Mouse (Mus musculus) NIH3T3 (cell line): Measurements from ENCODE around the gene Ttc3.
"Not testable (repeated sequence)": the region's sequence is repeated elsewhere in the genome, so short reads cannot be mapped to it uniquely, and the experiment has no call there.

Experiments
- DNase-seq: peaks from one replicate; pipeline ENCODE4 v3.0.0-alpha.2; 2012; ENCODE audit warnings: low read depth

Ttc3 gene

GRCm38 (mm10) chr16:94370173-94370914 lies at the start of gene Ttc3:
TSS of gene Ttc3 (plus strand) at chr16:94370618.
- peak; percentile 96 for DNase-seq

GRCm38 (mm10) chr16:94323681-94324080 lies 46.7 kb upstream of the Ttc3 start:
- DNase-seq = no peak

GRCm38 (mm10) chr16:94326008-94326407 lies 44.4 kb upstream of the Ttc3 start:
- DNase-seq = no peak

- no peak for DNase-seq
These were observed 42.4 kb upstream of the Ttc3 start, which contains the start of gene Ripply3 for GRCm38 (mm10) chr16:94327781-94328711. TSS of gene Ripply3 (plus strand) at chr16:94328420.

- DNase-seq = no peak
These were observed 41.2 kb upstream of the Ttc3 start for GRCm38 (mm10) chr16:94328881-94329867.

- no peak for DNase-seq
These were observed 40.0 kb upstream of the Ttc3 start for GRCm38 (mm10) chr16:94330429-94330828.

- no peak for DNase-seq
These were observed 39.1 kb upstream of the Ttc3 start for GRCm38 (mm10) chr16:94331233-94331885.

- peak; percentile 70 for DNase-seq
These were observed 38.5 kb upstream of the Ttc3 start for GRCm38 (mm10) chr16:94331886-94332252.

GRCm38 (mm10) chr16:94335656-94336055 lies 34.8 kb upstream of the Ttc3 start:
- DNase-seq = peak; percentile 41

- DNase-seq = not testable (repeated sequence)
These were observed 31.0 kb upstream of the Ttc3 start for GRCm38 (mm10) chr16:94339164-94340160.

- DNase-seq = no peak
These were observed 24.7 kb upstream of the Ttc3 start for GRCm38 (mm10) chr16:94345733-94346132.

GRCm38 (mm10) chr16:94347080-94347731 lies 23.2 kb upstream of the Ttc3 start:
- peak; percentile 39 for DNase-seq

- no peak for DNase-seq
These were observed 21.6 kb upstream of the Ttc3 start for GRCm38 (mm10) chr16:94348779-94349178.

- no peak for DNase-seq
These were observed 20.7 kb upstream of the Ttc3 start for GRCm38 (mm10) chr16:94349588-94350286.

GRCm38 (mm10) chr16:94350287-94350677 lies 20.1 kb upstream of the Ttc3 start:
- no peak for DNase-seq

- DNase-seq = no peak
These were observed 16.0 kb upstream of the Ttc3 start for GRCm38 (mm10) chr16:94354450-94354849.

- no peak for DNase-seq
These were observed 14.4 kb upstream of the Ttc3 start for GRCm38 (mm10) chr16:94356046-94356445.

GRCm38 (mm10) chr16:94356776-94357494 lies 13.5 kb upstream of the Ttc3 start:
- DNase-seq = no peak
